Mouse (Mus musculus) liver, embryonic 14.5 days (tissue): ENCODE measurements at regions not wholly inside any gene's neighbourhood (a gene's known extent, or its start where the extent isn't known, plus 50 kb on each side); places are given as distances from the start of the nearest gene placed in this dataset.

Source experiments
- CTCF ChIP-seq: IDR thresholded peaks from 2 replicates; pipeline ENCODE4 v1.5.1; 2016; ENCODE audit warnings: antibody characterized with exemption, low read depth, control low read depth
- EP300 ChIP-seq: IDR thresholded peaks from 2 replicates; pipeline ENCODE4 v1.6.1; 2016; ENCODE audit warnings: antibody characterized with exemption, low read depth

DNA sequence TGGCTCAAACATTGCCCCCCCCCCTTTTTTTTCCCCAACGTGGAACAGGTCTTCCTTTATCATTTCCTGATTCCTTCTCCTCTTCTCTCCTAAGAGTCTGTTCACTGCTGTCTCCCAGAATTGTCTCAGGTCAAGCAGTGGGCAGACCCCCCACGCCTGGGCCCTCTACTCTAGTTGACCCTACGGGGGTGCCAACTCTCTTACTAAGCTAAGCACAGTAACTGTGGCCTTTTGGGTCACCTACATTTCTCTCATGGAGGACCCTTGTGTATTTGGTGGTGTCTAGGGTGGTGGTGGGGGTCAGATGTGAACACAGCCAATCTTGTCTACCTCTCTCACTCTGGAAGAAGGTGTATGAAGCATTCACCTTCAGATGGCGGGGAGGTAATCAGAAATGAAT, 64.8 kb upstream of the Elk3 start:
- TF ChIP-seq CTCF = no peak
- TF ChIP-seq EP300 = no peak
